Mouse (Mus musculus) kidney, adult 2 months (tissue): ENCODE measurements around the gene Cbarp. TPM values are rescaled to one million over a fixed set of nuclear protein-coding genes. Genes with fewer than 3 reads are reported as not detected.
"Not testable (repeated sequence)": the region's sequence is repeated elsewhere in the genome, so short reads cannot be mapped to it uniquely, and the experiment has no call there.

Experiments
- DNase-seq: peaks from one replicate; pipeline ENCODE4 v3.0.0; 2021
- H3K27ac ChIP-seq: fragments of 200-500 bp; 2 replicates; pipeline ENCODE4 v1.5.1; 2012; ENCODE audit warnings: low read depth, low read length, control low read depth, inconsistent platforms; ENCODE audit not compliant: insufficient read depth
- H3K27me3 ChIP-seq: fragments of 200-500 bp; replicated peaks from 2 replicates; pipeline ENCODE4 v1.6.1; 2012; ENCODE audit warnings: mild to moderate bottlenecking, moderate library complexity, low read length, inconsistent platforms; ENCODE audit not compliant: control insufficient read depth, insufficient read depth
- H3K36me3 ChIP-seq: fragments of 200-500 bp; 2 replicates; pipeline ENCODE4 v1.6.1; 2012; ENCODE audit warnings: mild to moderate bottlenecking, moderate library complexity, low read length, inconsistent platforms; ENCODE audit not compliant: control insufficient read depth, insufficient read depth
- H3K4me1 ChIP-seq: fragments of 200-500 bp; 2 replicates; pipeline ENCODE4 v1.6.1; 2011; ENCODE audit warnings: low read length; ENCODE audit not compliant: control insufficient read depth, insufficient read depth
- H3K4me3 ChIP-seq: fragments of 200-500 bp; 2 replicates; pipeline ENCODE4 v1.5.1; 2011; ENCODE audit warnings: mild to moderate bottlenecking, low read depth, low read length, control low read depth; ENCODE audit not compliant: insufficient read depth
- CTCF ChIP-seq: fragments of 200-500 bp; conservative IDR thresholded peaks from 2 replicates; pipeline ENCODE4 v1.5.1; 2011; ENCODE audit warnings: low read depth, mild to moderate bottlenecking, control low read depth, low read length, moderate library complexity, mixed read lengths; ENCODE audit not compliant: insufficient read depth, insufficient read length
- POLR2A ChIP-seq: fragments of 200-500 bp; IDR thresholded peaks from one replicate; pipeline ENCODE4 v1.6.1; 2011; ENCODE audit warnings: low read depth, low read length, control low read depth
- WGBS: fragments of 180-500 bp; shearing (Covaris S2); methylation state at CpG from one replicate; pipeline ENCODE4 v1.1.7; 2018; 5-methylcytosine and 5-hydroxymethylcytosine counted together
- polyA plus RNA-seq: library from polyadenylated mRNA; depleted of rRNA; stranded (reverse); fragments of >200 nt; gene quantifications from 2 replicates; pipeline ENCODE4 v1.2.3, GENCODE M21; 2012

Gene Cbarp
- polyA plus RNA-seq, 1 experiment = 8.1 TPM

DNA sequence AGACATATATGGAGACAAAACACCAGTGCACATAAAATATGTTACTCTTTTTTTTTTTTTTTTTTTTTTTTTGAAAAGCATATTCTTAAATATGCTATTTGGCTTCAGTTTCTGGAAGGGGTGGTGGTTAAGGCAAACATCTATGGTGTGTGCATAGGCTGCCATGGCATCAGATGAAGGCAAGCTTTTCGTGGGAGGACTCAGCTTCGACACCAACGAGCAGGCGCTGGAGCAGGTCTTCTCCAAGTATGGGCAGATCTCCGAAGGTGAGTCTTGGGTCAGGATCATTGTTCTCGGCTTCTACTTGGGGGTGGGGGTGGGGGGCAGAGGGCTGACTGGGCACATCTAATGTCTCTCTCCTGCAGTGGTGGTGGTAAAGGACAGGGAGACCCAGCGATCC is 29.0 kb upstream of the Cbarp start:
- H3K4me3 ChIP-seq = no peak overlapping the region
- no peaks in the 10 kb centered on the region; the same call in 1 of the 2 replicates for H3K4me1 ChIP-seq
- WGBS = 74% methylated on average over 7 of the region's 7 CpGs
- peaks cover 4% of the 10 kb centered on the region; the same call in 1 of the 2 replicates for H3K36me3 ChIP-seq
- DNase-seq = no peak
- no peak overlapping the region for H3K27ac ChIP-seq
- TF ChIP-seq CTCF = no peak
- TF ChIP-seq POLR2A = no peak
- H3K27me3 ChIP-seq = no peaks in the 10 kb centered on the region

DNA sequence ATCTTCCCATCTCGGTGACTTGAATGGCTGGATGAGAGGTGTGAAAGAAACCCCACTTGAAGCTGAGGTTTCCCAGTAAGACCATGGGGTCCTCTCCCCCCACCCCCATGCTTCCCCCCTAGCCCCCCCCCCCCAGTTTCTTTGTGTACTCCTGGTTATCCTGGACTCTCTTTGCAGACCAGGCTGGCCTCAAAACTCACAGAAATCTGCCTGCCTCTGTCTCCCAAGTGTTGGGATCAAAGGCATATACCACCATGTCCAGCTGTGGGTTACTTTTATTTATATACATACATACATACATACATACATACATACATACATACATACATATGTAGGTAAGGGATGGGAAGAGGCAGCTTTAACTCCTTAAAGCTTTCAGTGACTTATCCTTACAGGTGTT is 28.4 kb upstream of the Cbarp start:
- Histone ChIP-seq H3K27me3 (no peaks in the 10 kb centered on the region), H3K36me3 (peaks cover 4% of the 10 kb centered on the region; the same call in 1 of the 2 replicates), H3K4me1 (peaks cover 3% of the 10 kb centered on the region), H3K4me3 (no peak overlapping the region), H3K27ac (no peak overlapping the region)
- no peak for DNase-seq
- no peak for TF ChIP-seq CTCF
- no peak for TF ChIP-seq POLR2A
- 44% methylated on average over 1 of the region's 1 CpGs for WGBS

DNA sequence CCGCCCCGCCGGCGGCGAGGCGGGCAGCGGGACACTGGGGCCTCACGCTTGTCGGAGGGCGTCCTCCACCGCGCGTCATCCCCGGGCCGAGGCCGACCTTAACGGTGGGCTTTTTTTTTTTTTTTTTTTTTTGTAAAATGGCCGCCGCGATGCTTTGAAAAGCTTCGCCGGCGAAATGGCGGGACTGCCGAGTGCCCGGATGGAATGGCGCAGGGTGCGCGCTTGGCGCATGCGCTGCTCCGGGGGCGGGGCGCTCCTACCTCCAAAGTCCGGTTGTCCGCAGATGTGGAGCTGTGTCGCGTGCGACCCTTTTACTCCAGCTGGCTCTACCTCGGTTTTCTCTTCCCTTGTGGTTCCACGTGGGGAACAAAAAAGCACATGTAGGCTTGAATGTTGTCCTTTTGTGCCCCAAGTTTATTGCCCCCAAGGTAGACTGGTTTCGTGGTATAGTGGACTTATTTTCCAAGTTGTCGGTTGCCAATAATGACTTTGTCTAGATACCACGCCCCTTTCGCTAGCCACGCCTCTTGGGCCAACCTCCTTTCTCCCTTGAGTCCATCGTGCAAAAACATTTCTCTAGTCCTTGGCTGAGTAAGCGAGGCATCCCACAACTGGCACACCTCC is 27.5 kb upstream of the Cbarp start:
- Histone ChIP-seq H3K4me1 (peaks cover 4% of the 10 kb centered on the region), H3K27ac (peak overlapping the region; percentile 94), H3K27me3 (no peaks in the 10 kb centered on the region), H3K4me3 (peak overlapping the region; percentile 81), H3K36me3 (peaks cover 4% of the 10 kb centered on the region; the same call in 1 of the 2 replicates)
- under 1% methylated on average over 48 of the region's 48 CpGs for WGBS
- TF ChIP-seq CTCF (no peak), POLR2A (no peak)
- DNase-seq = peak; percentile 97

DNA sequence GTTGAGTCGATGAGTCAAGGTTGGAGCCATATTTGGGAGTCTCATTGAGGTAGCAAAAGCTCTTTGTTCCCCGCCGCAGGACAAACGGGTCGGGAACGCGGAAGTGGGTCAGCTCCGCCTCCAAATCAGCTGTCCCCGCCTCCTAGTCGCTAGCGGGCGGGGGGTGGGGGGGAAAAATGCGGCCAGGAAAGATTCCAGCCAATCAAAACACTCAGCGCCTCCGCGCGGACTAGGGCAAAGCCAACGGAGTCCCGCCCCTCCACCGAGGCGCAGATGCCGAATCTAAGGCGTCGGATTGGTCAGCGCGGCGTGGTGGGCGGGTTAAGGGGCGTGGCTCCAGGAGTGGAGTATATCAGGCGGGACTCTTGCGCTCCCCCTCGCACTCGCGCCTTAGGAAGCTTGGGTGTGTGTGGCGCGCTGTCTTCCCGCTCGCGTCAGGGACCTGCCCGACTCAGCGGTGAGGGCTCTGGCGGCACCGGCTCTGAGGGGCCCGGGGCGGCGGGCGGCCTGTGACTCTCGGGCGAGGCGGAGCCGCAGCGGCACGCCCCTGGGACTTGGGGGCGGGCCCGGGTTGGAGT is 26.9 kb upstream of the Cbarp start:
- Histone ChIP-seq H3K36me3 (peaks cover 4% of the 10 kb centered on the region; the same call in 1 of the 2 replicates), H3K4me3 (peak overlapping the region; percentile 81), H3K4me1 (peaks cover 4% of the 10 kb centered on the region), H3K27me3 (no peaks in the 10 kb centered on the region), H3K27ac (peak overlapping the region; percentile 94)
- peak; percentile 99 for DNase-seq
- under 1% methylated on average over 55 of the region's 55 CpGs for WGBS
- peak; percentile 94 for TF ChIP-seq POLR2A
- no peak for TF ChIP-seq CTCF

DNA sequence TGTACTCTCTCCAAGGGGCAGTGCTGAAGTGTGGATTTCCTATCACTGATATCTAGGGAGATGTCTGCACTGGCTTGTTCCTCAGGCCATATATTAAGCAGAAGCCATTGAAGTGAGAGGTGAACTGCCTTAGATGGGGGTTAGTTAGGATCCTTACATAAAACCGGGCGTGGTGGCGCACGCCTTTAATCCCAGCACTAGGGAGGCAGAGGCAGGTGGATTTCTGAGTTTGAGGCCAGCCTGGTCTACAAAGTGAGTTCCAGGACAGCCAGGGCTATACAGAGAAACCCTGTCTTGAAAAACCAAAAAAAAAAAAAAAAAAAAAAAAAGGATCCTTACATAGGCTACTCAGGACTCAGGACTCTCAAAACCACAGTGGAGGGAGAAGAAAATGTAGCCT is 25.5 kb upstream of the Cbarp start:
- not testable (repeated sequence) for DNase-seq, H3K27ac ChIP-seq, H3K36me3 ChIP-seq, H3K4me3 ChIP-seq, H3K27me3 ChIP-seq
- 83% methylated on average over 4 of the region's 4 CpGs for WGBS
- peaks cover 14% of the 10 kb centered on the region for H3K4me1 ChIP-seq

DNA sequence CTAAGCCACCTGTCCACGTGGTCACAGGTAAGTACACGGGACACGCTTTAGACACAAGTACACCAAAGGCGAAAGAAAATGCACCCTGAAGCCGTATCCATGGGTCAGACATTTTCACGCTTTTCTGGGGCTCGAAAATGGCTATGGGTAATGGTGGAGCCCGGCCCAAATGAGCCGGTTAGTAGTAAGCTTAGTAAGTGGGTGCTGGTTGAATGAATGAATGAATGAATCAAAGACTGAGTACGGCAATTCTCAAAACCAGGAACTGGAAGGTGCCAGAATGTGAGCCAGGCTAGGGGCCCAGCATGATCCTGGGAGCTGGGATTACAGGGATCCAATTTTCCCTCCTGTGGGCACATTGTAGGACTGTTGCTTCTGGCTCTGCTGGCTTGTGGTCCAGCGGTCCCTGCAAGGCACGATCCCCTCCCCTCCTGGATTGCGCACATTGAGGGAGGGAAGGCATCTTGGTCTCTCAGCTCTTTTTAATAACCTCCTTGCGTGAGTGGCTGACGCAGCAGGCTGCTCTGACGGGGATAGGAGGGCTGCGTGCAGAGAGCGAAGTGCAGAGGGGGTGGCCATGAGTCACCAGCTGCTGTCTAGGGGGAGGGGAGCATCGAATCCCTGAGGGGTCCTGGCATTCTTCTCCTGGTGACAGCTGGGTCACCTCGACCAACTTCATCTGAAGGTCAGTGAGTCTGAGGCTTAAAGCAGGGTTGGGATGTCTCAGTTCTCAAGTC is 24.9 kb upstream of the Cbarp start, which contains the start of gene Cirbp:
TSS of gene Cirbp (plus strand) at position 594 of the 737 bp plus-strand sequence.
- DNase-seq = peak; percentile 68
- peaks cover 16% of the 10 kb centered on the region for H3K4me1 ChIP-seq
- TF ChIP-seq CTCF (no peak), POLR2A (no peak)
- peak within 1 kb of the TSS; percentile 54 for H3K27ac ChIP-seq
- 25% methylated on average over 20 of the region's 20 CpGs for WGBS
- peaks cover 3% of the 10 kb centered on the region; the same call in 1 of the 2 replicates for H3K36me3 ChIP-seq
- H3K4me3 ChIP-seq = peak within 1 kb of the TSS; percentile 36
- H3K27me3 ChIP-seq = no peaks in the 10 kb centered on the region

DNA sequence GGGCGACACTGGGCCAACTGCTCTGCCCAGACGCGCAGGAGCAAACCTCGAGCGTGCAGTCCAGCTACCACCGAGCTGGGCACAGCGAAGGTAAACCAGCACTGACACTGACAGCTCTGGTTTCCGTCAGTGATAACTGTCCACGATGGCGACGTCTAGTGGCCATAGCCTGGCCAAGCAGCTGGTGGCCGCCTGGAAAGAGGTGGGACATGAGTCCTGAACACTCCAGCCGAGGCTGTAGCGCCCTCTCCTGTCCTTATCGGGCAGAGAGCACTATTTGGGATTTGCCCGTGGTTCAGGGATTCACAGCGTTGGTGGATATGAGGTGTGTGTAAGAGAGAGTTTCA is 24.3 kb upstream of the Cbarp start:
- Histone ChIP-seq H3K27me3 (no peaks in the 10 kb centered on the region), H3K27ac (peak overlapping the region; percentile 54), H3K4me3 (peak overlapping the region; percentile 36), H3K4me1 (peaks cover 21% of the 10 kb centered on the region), H3K36me3 (no peaks in the 10 kb centered on the region)
- WGBS = under 1% methylated on average over 17 of the region's 17 CpGs
- TF ChIP-seq CTCF = peak; percentile 100; the same call in 1 of the 2 replicates
- peak; percentile 82 for TF ChIP-seq POLR2A
- peak; percentile 99 for DNase-seq
